Mouse (Mus musculus) lung, postnatal 4 days (tissue): ENCODE measurements at regions not wholly inside any gene's neighbourhood (a gene's known extent, or its start where the extent isn't known, plus 50 kb on each side); places are given as distances from the start of the nearest gene placed in this dataset.
"Not testable (repeated sequence)": the region's sequence is repeated elsewhere in the genome, so short reads cannot be mapped to it uniquely, and the experiment has no call there.

Source experiments
- DNase-seq, 2 experiments: peaks; one replicate each; pipeline ENCODE4 v3.0.0; 2021

GRCm38 (mm10) chr8:37239354-37239753, 245.9 kb downstream of the AI429214 start:
- no peak for DNase-seq

GRCm38 (mm10) chr8:37251234-37251633, 257.8 kb downstream of the AI429214 start:
- DNase-seq = not testable (repeated sequence)

- no peak for DNase-seq
These were observed 297.9 kb downstream of the AI429214 start for GRCm38 (mm10) chr8:37291069-37291850.
